Mouse (Mus musculus): Measurements from ENCODE around the gene Fgfr2. TPM values are rescaled to one million over a fixed set of nuclear protein-coding genes. Genes with fewer than 3 reads are reported as not detected.

Fgfr2 gene
- polyA plus RNA-seq, 1 experiment, result 52.3 TPM

- TF ChIP-seq POLR2A (IDR thresholded peaks at IDR 0.05; ENCODE audit: borderline replicate concordance, extremely low read depth, insufficient read depth, insufficient read length, poor library complexity, severe bottlenecking) (no peak), CTCF (IDR thresholded peaks at IDR 0.05; ENCODE audit: borderline replicate concordance, extremely low read depth, insufficient read depth, insufficient read length) (peak; percentile 78)
- DNase-seq (ENCODE audit: low read depth), result peak; percentile 80
Observed at GRCm38 (mm10) chr7:132638446-132639087, 484.6 kb downstream of the Fgfr2 start.

GRCm38 (mm10) chr7:132637292-132637691 is 485.9 kb downstream of the Fgfr2 start:
- no peak for DNase-seq (ENCODE audit: low read depth)

GRCm38 (mm10) chr7:132631313-132631712 is 491.8 kb downstream of the Fgfr2 start:
- TF ChIP-seq POLR2A (IDR thresholded peaks at IDR 0.05; ENCODE audit: borderline replicate concordance, extremely low read depth, insufficient read depth, insufficient read length, poor library complexity, severe bottlenecking) (no peak), CTCF (IDR thresholded peaks at IDR 0.05; ENCODE audit: borderline replicate concordance, extremely low read depth, insufficient read depth, insufficient read length) (no peak)
- DNase-seq (ENCODE audit: low read depth), result peak; percentile 83

More at GRCm38 (mm10) chr7:132637292-132637691, 485.9 kb downstream of the Fgfr2 start:
- TF ChIP-seq CTCF (IDR thresholded peaks at IDR 0.05; ENCODE audit: borderline replicate concordance, extremely low read depth, insufficient read depth, insufficient read length) (no peak), POLR2A (IDR thresholded peaks at IDR 0.05; ENCODE audit: borderline replicate concordance, extremely low read depth, insufficient read depth, insufficient read length, poor library complexity, severe bottlenecking) (no peak)

DNA sequence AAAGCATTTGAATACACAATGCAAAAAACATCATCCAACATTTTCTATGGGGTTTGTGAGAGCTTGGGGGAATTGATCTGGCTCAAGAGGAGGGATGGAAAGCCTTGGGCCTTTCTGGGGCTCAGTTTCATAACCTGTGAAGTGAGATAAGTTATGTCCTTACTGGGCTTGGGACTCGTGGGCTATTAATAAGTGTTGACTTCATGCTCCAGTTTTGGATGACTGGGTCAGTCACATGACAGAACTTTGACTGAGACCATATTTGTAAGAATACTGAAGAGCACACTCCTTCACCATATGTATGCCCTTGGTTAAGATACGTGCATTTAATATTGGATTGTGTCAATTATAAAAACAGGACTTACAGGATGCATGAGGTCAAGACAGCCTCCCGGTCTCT is 495.7 kb downstream of the Fgfr2 start:
- no peak for DNase-seq (ENCODE audit: low read depth)
- TF ChIP-seq POLR2A (IDR thresholded peaks at IDR 0.05; ENCODE audit: borderline replicate concordance, extremely low read depth, insufficient read depth, insufficient read length, poor library complexity, severe bottlenecking), result no peak
- TF ChIP-seq CTCF (IDR thresholded peaks at IDR 0.05; ENCODE audit: borderline replicate concordance, extremely low read depth, insufficient read depth, insufficient read length), result no peak

DNA sequence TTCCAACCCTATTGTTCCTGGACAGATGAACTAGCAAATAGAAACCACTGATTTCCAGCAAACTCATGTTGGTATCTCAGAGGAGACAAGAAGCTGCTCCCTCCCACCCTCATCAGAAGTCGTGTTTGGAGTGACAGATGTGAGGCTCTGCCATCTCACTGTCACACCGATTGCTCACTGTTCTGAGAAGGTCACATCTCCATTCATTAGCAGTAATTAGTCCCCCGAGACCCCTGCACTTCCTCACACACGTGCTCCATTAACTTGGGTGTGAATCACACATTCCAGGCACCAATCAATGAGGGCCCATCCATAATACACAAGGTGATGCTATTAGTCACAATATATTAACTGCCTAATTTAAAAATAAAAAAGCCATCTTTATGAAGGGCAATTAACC is 497.0 kb downstream of the Fgfr2 start:
- TF ChIP-seq POLR2A (IDR thresholded peaks at IDR 0.05; ENCODE audit: borderline replicate concordance, extremely low read depth, insufficient read depth, insufficient read length, poor library complexity, severe bottlenecking), result no peak
- TF ChIP-seq CTCF (IDR thresholded peaks at IDR 0.05; ENCODE audit: borderline replicate concordance, extremely low read depth, insufficient read depth, insufficient read length), result no peak
- DNase-seq (ENCODE audit: low read depth), result peak; percentile 73

DNA sequence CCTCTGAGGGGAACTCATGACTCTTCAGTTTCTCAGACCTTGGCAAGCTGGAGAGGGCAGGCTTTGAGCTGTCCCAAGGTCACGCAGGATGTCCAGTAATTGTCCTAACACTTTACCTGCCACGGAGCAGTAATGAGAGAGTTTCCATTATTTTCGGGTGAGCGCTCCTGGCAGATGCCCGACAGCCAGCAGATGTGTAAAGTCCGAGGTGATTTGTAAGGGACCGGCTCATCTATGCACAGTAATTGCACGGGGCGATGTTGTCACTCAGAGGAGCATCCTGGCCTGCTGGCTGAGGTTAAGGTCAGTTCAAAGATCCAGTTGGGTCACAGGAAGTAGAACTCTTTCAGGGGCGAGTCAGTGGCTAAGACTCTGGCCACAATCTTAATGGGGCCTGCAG is 499.0 kb downstream of the Fgfr2 start:
- no peak for TF ChIP-seq CTCF (IDR thresholded peaks at IDR 0.05; ENCODE audit: borderline replicate concordance, extremely low read depth, insufficient read depth, insufficient read length)
- no peak for TF ChIP-seq POLR2A (IDR thresholded peaks at IDR 0.05; ENCODE audit: borderline replicate concordance, extremely low read depth, insufficient read depth, insufficient read length, poor library complexity, severe bottlenecking)
- DNase-seq (ENCODE audit: low read depth), result no peak

DNA sequence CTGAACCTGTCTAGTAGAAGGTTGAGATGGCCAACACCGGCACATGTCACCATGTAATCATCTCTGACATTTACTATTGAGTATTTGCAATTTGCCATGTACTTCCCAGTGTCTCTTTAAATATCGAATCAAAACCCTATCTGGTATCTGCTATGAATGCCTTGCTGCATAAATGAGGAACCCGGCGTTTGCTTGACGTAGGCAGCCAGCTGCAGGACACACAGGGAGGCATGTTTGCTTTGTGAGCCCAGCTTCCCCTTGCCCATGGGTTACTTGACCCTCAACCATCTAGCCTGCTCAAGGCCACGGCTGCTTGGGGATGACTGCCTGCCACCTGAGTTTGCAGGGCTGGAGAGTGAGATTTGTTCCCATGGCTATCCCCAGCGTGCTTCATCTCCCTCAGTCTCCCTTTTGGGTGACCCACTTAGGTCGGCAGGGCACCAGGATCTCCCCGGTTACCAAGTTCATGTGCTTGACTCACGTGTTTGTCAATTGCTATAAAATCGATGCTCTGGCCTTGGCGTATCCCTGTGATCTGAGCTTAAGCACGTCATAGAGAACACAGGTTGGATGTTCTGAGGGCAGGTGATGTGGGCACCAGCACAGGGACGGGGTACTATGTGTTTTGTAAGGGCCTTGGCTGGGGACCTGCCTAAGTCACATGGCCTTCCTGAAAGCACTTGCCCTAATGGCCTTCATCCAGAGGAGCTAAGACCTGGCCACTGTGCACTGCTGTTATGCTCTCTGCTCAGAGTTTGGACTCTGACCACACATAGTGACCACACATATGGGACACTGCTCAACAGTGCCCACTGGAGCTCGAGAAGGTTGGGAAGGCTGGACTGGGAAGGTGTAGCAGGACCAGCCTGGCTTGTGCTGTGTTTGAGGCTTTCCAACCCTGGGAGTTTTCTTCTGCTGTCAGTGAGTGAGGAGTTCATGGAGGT is 502.9 kb downstream of the Fgfr2 start:
- TF ChIP-seq POLR2A (IDR thresholded peaks at IDR 0.05; ENCODE audit: borderline replicate concordance, extremely low read depth, insufficient read depth, insufficient read length, poor library complexity, severe bottlenecking) (no peak), CTCF (IDR thresholded peaks at IDR 0.05; ENCODE audit: borderline replicate concordance, extremely low read depth, insufficient read depth, insufficient read length) (no peak)
- no peak for DNase-seq (ENCODE audit: low read depth)

DNA sequence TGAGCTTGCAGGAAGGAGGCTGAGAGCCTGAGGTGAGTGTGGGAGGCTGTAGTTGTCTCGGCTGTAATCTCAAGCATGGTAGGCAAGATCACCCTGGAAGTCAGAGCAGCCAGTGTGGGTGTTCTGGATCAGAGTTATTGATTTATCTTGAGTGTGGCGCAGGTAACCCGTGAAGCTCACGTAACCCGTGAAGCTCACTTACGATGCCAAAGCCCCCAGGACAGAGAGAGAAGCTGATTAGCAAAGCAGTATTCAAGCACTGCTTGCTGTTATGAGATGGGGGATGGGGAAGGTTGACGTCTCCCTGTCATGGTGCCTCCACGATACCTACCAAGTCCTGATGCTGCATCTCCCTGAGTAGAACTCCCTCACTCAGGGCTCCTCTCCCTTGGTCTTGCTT is 503.6 kb downstream of the Fgfr2 start:
- no peak for TF ChIP-seq CTCF (IDR thresholded peaks at IDR 0.05; ENCODE audit: borderline replicate concordance, extremely low read depth, insufficient read depth, insufficient read length)
- no peak for TF ChIP-seq POLR2A (IDR thresholded peaks at IDR 0.05; ENCODE audit: borderline replicate concordance, extremely low read depth, insufficient read depth, insufficient read length, poor library complexity, severe bottlenecking)
- DNase-seq (ENCODE audit: low read depth), result no peak

DNA sequence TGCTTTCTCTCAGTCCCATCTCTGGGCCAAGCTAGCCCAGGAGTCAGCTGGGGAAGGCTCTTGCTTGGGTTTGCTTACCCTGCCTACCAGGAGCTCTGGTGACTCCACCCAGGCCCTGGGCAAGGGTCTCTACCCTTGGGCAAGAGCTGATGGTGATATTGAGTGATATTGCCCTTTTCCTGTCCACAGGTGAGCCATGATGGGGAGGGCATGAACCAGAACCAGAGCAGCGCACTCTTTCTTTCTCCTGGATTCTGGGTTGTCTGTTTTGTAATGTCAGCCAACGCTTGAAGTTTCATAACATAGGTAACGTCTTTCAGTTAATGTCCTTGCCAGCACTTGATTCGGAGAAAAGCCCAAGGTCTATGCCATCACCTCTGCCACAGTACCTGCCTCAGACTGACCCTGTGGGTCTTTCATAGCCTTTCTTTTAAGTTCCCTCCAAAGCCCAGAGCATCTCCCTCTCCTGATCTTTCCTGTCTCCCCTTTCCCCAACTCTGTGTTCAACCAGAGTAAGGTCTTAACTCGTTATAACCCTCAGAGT is 506.1 kb downstream of the Fgfr2 start:
- no peak for TF ChIP-seq POLR2A (IDR thresholded peaks at IDR 0.05; ENCODE audit: borderline replicate concordance, extremely low read depth, insufficient read depth, insufficient read length, poor library complexity, severe bottlenecking)
- no peak for TF ChIP-seq CTCF (IDR thresholded peaks at IDR 0.05; ENCODE audit: borderline replicate concordance, extremely low read depth, insufficient read depth, insufficient read length)
- DNase-seq (ENCODE audit: low read depth), result no peak

- no peak for TF ChIP-seq CTCF (IDR thresholded peaks at IDR 0.05; ENCODE audit: borderline replicate concordance, extremely low read depth, insufficient read depth, insufficient read length)
- no peak for TF ChIP-seq POLR2A (IDR thresholded peaks at IDR 0.05; ENCODE audit: borderline replicate concordance, extremely low read depth, insufficient read depth, insufficient read length, poor library complexity, severe bottlenecking)
- no peak for DNase-seq (ENCODE audit: low read depth)
Observed at GRCm38 (mm10) chr7:132616391-132616790, 506.8 kb downstream of the Fgfr2 start.

DNA sequence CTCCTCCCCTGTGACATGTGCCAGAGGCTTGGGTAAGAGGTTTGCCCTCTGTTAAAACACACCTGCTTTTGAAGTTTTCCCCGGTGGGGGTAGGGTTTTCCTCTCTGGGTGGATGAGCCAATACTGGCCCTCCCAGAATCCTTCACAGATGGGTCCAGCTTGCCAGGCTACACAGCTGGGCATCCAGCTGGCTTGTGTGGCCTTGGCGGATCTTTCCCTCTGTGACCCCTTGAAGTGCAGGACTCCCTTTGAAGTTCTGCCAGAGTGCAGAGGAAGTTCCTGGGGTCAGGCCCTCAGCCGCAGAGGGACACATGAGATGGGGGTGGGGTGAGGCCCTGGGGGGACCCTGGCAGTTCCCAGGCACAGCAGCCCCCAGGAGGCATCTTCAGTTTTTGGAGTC is 507.8 kb downstream of the Fgfr2 start:
- no peak for DNase-seq (ENCODE audit: low read depth)
- TF ChIP-seq POLR2A (IDR thresholded peaks at IDR 0.05; ENCODE audit: borderline replicate concordance, extremely low read depth, insufficient read depth, insufficient read length, poor library complexity, severe bottlenecking) (no peak), CTCF (IDR thresholded peaks at IDR 0.05; ENCODE audit: borderline replicate concordance, extremely low read depth, insufficient read depth, insufficient read length) (no peak)

Measured in brain, embryonic 14.5 days (tissue).